Mouse (Mus musculus): Measurements from ENCODE around the gene Dusp1. TPM values are rescaled to one million over a fixed set of nuclear protein-coding genes. Genes with fewer than 3 reads are reported as not detected.

The Dusp1 gene
- polyA plus RNA-seq, 1 experiment from 2014 or later: 21.7 TPM

DNA sequence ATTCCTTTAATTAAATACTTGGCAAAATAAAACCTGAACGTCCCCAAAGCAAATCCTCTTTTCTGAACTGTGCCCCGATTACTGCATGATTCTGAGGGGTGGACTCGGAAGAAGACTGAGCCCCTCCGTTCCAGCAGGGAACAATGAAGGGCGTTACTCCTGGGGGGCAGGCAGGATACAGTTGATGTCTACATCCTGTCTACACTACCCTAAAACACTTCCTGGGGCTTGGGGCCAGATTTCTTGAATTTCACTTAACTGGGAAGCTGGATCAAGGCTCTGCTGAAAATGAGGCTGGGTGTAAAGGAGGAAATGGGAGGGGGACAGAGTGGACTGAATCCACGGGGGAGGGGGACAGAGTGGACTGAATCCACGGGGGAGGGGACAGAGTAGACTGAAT lies 14.2 kb downstream of the Dusp1 start:
- peaks cover 14% of the 10 kb centered on the region; the same call in 1 of the 2 replicates for H3K27me3 ChIP-seq (ENCODE audit: low read depth, poor library complexity, severe bottlenecking)
- 40% methylated on average over 7 of the region's 7 CpGs for WGBS
- H3K4me3 ChIP-seq: no peak overlapping the region
- H3K4me1 ChIP-seq: peaks cover 10% of the 10 kb centered on the region; the same call in 1 of the 2 replicates
- H3K36me3 ChIP-seq: no peaks in the 10 kb centered on the region
- no peak for DNase-seq (ENCODE audit: low spot score)
- H3K9me3 ChIP-seq (replicated peaks): no peaks in the 10 kb centered on the region
- H3K27ac ChIP-seq (replicated peaks): no peak overlapping the region

DNA sequence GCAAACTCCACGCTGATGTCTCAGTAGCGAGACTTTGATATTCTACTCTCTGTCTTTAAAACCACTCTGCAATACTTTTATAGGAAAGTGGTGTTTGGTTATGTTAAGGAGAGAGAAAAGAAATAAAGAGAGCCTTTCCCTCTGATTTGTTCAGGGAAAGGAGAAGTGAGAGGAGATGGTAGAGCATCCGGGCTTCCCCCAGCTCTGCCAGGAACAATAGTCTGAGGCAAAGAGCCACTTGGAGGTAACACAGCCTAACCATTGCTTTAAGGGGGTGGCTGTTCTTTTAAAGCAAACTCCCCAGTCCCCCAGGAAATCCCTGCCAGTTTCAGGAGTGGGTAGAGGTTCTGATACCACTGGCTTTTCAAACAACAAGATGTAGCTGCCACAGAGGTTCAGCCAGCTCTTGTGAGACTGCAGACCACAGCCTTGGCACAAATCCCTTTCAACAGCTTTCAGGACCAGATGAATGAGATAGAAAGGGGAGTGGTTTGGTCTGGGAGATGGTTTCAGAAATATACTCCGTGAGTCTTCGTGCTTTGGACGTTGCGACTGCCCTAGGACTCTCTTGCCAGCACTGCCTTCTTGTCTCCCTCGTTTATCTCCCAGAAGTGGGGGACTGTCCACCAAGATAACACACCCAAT lies 17.5 kb downstream of the Dusp1 start:
- Histone ChIP-seq H3K4me3 (no peak overlapping the region), H3K27ac (replicated peaks) (no peak overlapping the region), H3K9me3 (replicated peaks) (no peaks in the 10 kb centered on the region), H3K36me3 (no peaks in the 10 kb centered on the region), H3K27me3 (ENCODE audit: low read depth, poor library complexity, severe bottlenecking) (peaks cover 10% of the 10 kb centered on the region; the same call in 1 of the 2 replicates), H3K4me1 (peaks cover 9% of the 10 kb centered on the region; the same call in 1 of the 2 replicates)
- DNase-seq (ENCODE audit: low spot score): no peak
- WGBS: 87% methylated on average over 8 of the region's 8 CpGs

DNA sequence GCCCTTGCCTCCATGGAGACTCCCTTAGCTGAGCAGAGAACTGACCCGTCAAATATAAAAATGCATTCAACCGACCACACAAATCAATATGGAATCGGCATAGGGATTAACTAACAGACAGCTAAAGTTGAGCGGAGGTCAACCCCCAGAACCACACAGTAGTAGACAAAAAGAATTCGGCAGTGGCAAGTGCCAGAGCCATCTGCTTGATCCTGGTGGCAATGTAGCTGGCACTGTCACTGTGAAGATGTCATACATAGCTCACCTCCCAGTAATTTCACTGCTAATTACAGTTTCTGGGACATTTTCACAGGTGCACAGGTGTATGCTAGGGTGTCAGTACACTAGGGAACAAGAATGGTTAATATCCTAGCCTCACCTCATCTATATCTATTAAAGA lies 21.8 kb downstream of the Dusp1 start:
- no peak overlapping the region for H3K4me3 ChIP-seq
- WGBS: 84% methylated on average over 5 of the region's 5 CpGs
- no peak overlapping the region for H3K27ac ChIP-seq (replicated peaks)
- H3K4me1 ChIP-seq: no peaks in the 10 kb centered on the region
- H3K9me3 ChIP-seq (replicated peaks): no peaks in the 10 kb centered on the region
- H3K27me3 ChIP-seq (ENCODE audit: low read depth, poor library complexity, severe bottlenecking): no peaks in the 10 kb centered on the region
- DNase-seq (ENCODE audit: low spot score): no peak
- H3K36me3 ChIP-seq: no peaks in the 10 kb centered on the region

DNA sequence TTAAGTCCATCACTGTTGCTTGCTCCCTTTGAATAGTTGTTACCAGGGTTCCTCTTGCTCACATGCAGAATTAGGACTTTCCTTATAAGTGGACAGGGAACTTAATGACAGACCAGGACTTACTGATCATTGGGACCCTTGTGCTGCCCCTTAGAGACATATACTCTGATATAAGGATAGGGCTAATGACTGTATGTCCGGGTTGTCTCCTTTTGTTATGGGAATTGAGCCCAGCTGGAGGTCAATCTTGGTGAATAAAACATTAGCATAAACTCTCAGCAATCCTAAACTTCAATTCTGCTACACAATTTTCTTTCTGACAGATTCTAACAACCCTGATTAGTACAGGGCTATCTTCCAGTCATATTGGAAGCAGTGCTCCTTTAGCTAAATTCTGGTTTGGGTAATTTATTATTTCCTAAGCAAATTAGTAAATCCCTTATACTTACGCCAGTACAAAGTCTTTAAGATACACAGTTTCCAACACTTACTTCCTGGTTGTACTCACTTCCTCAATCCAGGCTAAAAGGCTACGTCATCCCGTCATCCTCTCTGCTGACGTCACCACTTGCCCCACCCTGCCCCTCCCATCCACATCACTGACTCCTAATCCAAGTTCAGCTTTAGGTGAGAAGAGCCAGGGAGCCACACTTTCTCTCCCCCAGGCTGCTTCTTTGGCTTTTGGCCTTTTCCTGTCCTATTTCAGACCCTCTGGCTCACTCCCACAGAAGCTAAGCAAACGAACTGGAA lies 24.0 kb downstream of the Dusp1 start:
- no peak overlapping the region for H3K27ac ChIP-seq (replicated peaks)
- no peaks in the 10 kb centered on the region for H3K27me3 ChIP-seq (ENCODE audit: low read depth, poor library complexity, severe bottlenecking)
- no peak overlapping the region for H3K4me3 ChIP-seq
- no peaks in the 10 kb centered on the region for H3K4me1 ChIP-seq
- no peaks in the 10 kb centered on the region for H3K9me3 ChIP-seq (replicated peaks)
- no peak for DNase-seq (ENCODE audit: low spot score)
- WGBS: 46% methylated on average over 6 of the region's 6 CpGs
- H3K36me3 ChIP-seq: no peaks in the 10 kb centered on the region

DNA sequence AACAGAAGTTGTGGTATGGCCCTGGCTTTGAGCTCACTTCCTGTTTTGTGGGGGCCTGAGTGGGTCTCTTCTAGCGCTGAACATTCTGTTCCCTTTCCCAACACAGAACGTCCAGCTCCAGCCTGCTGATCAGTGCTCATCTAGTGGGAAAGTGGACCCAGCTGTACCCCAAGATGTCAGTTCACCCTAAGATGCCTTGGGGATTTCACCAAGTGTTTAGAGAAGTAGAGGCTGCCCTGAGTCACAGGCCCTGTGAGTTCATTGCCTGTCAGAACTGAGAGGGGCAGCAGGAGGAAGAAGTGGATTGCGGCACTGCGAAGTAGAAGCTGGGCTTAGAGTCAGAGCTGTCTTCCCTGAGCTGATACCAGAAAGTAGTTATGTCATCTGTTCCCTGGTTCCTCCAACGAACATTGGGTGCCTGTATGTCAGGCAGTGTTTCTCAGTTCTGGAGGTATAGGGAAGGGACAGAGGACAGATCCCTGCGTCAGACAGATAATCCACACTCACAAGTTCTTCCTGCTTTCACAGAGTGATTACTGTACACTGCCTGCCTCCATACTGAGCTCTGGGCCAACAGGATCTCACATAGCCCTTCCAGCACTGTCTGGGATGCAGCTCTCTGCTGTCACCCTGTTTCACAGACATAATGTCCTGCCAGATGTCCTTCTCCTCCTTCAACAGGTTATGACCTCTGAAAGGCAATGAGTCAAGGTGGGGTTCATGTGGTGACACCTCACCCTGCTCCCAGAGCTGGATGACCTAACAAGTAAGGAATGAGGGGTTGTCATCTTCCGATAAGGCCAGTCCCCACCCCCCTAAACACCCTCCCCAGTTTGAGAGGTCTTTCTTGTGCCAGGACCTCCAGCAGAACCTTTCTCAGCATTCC lies 26.4 kb downstream of the Dusp1 start:
- Histone ChIP-seq H3K4me3 (no peak overlapping the region), H3K4me1 (0 out of 2 replicates have a peak, but pooled peaks cover 2% of the 10 kb centered on the region), H3K36me3 (no peaks in the 10 kb centered on the region), H3K27ac (replicated peaks) (no peak overlapping the region), H3K27me3 (ENCODE audit: low read depth, poor library complexity, severe bottlenecking) (no peaks in the 10 kb centered on the region), H3K9me3 (replicated peaks) (no peaks in the 10 kb centered on the region)
- WGBS: 85% methylated on average over 7 of the region's 7 CpGs
- no peak for DNase-seq (ENCODE audit: low spot score)

DNA sequence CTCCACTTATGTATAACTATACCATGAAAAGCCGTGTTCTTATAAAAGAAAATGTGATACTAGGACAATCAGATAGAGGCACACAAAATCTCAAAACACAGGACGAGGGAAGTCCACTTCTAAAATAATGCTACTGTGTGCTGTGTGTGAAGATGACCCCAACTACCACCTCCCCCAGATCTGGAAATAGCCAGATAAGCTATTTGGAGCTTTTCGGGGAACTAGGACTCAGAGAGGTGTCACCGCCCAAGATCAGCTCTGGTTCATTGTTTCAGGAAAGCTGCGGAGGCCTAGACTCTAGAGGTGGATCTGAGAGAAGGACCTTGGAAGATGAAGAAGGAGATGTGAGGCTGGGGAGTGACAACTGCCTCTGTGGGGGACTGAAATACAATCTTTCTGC lies 27.2 kb downstream of the Dusp1 start:
- WGBS: 86% methylated on average over 5 of the region's 5 CpGs
- H3K27ac ChIP-seq (replicated peaks): no peak overlapping the region
- DNase-seq (ENCODE audit: low spot score): no peak
- no peak overlapping the region for H3K4me3 ChIP-seq
- H3K27me3 ChIP-seq (ENCODE audit: low read depth, poor library complexity, severe bottlenecking): no peaks in the 10 kb centered on the region
- H3K36me3 ChIP-seq: no peaks in the 10 kb centered on the region
- 0 out of 2 replicates have a peak, but pooled peaks cover 3% of the 10 kb centered on the region for H3K4me1 ChIP-seq
- no peaks in the 10 kb centered on the region for H3K9me3 ChIP-seq (replicated peaks)

DNA sequence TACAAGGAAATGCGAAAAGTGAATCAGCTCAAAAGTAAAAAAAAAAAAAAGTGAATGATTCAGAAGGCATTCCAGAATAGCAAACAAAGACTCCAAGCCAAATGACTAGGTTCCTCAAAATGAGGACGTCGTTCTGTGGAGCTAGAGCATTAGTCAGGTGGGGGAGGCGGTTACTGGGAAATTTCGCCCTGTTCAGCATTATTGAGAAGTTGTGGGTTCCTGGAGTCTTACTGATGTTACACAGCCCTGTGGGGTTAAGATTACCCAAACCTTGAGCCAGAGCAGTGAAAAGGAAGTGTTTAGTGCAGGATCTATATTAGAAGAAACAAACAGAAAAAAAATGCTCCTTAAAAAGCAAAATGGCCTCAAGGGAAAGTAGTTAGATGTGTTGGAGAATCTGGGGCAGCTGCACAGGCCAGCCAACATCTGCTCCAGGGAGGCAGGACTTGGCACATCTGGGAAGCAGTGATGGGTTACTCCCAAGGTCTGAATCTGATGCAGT lies 28.0 kb downstream of the Dusp1 start:
- DNase-seq (ENCODE audit: low spot score): no peak
- H3K9me3 ChIP-seq (replicated peaks): no peaks in the 10 kb centered on the region
- H3K27ac ChIP-seq (replicated peaks): no peak overlapping the region
- no peak overlapping the region for H3K4me3 ChIP-seq
- 0 out of 2 replicates have a peak, but pooled peaks cover 3% of the 10 kb centered on the region for H3K4me1 ChIP-seq
- H3K27me3 ChIP-seq (ENCODE audit: low read depth, poor library complexity, severe bottlenecking): no peaks in the 10 kb centered on the region
- no peaks in the 10 kb centered on the region for H3K36me3 ChIP-seq
- WGBS: 83% methylated on average over 5 of the region's 5 CpGs

DNA sequence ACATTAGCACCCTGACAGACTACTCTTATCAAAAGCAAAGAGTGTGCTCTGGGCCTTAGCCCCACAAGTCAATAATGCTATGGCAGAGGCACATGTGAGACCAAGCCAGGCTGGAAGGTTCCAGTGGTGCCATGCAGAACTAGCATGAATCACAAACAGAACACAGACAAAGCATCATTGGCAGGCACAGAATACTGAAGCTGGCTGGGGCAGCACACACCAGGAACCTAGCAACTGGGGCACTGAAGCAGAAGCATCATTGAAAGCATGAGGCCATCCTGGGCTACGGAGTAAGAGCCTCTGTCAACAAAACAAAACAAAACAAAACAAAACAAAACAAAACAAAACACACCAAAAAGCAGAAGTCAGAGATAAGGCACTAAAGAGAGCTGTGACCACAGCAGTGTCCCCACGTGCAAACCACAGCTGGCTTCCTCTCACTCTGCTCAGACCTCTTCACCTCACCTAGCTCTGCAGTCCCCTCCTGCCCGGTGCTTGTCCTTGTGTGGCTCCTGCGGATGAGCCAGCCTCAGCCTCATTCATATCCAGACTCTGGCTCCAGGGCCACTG lies 29.4 kb downstream of the Dusp1 start:
- Histone ChIP-seq H3K4me3 (no peak overlapping the region), H3K9me3 (replicated peaks) (no peaks in the 10 kb centered on the region), H3K27me3 (ENCODE audit: low read depth, poor library complexity, severe bottlenecking) (no peaks in the 10 kb centered on the region), H3K27ac (replicated peaks) (no peak overlapping the region), H3K36me3 (no peaks in the 10 kb centered on the region), H3K4me1 (0 out of 2 replicates have a peak, but pooled peaks cover 3% of the 10 kb centered on the region)
- 75% methylated on average over 4 of the region's 4 CpGs for WGBS
- DNase-seq (ENCODE audit: low spot score): no peak

DNA sequence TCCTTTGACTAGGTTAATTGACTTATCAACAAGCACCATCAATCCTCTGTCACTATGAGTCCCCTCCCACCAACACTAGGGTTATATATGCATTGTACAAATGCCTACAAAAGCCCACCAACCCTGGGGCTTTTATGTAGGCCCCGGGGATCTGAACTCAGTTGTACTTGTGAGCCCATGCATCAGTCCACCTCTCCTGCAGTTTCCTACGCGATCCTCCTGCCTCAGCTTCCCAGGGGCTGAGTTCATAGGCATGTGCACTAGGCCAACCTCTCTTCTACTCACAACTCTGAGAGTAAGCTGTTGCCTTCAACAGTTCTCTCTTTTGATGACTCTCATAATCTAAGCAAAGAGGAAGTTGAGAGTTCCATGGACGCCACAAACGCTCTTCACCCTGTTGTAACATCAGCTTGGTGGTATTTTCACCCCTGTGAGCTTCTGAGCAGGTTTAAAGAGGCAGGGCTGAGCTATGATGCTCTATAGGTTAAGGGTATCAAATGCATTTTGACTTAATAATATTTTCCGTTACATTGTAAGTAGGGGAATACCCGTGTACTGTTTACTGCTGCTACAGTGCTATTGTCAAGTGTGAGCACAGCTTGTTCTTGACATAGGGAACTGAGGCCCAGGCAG lies 30.4 kb downstream of the Dusp1 start:
- 92% methylated on average over 7 of the region's 7 CpGs for WGBS
- no peak for DNase-seq (ENCODE audit: low spot score)
- Histone ChIP-seq H3K27ac (replicated peaks) (no peak overlapping the region), H3K36me3 (no peaks in the 10 kb centered on the region), H3K4me1 (0 out of 2 replicates have a peak, but pooled peaks cover 3% of the 10 kb centered on the region), H3K27me3 (ENCODE audit: low read depth, poor library complexity, severe bottlenecking) (no peaks in the 10 kb centered on the region), H3K4me3 (no peak overlapping the region), H3K9me3 (replicated peaks) (no peaks in the 10 kb centered on the region)

DNA sequence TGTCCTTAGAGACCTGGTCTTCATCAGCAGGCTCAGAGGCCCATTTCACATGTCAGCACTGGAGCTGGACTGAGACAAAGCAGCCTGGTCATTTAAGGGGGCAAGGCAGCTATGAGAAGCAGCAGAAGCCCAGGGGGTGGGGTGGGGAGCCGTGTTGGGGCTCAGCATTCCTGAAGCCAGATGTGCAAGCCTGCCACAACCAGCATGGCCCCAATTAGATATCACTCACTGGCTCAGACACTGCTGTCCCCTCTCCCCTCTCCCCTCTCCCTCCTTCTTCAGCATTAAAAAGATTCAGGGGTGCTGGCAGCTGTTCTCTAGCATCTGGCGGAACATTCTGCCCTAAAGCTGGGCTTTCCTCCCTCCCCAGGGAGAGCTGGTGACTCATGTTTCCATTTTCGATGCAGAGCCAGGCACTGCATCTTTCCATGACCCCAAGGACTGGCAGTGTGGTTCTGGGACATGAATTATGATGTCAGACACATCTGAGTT lies 31.3 kb downstream of the Dusp1 start:
- 67% methylated on average over 3 of the region's 3 CpGs for WGBS
- Histone ChIP-seq H3K27ac (replicated peaks) (no peak overlapping the region), H3K36me3 (no peaks in the 10 kb centered on the region), H3K9me3 (replicated peaks) (no peaks in the 10 kb centered on the region), H3K4me3 (no peak overlapping the region), H3K27me3 (ENCODE audit: low read depth, poor library complexity, severe bottlenecking) (no peaks in the 10 kb centered on the region), H3K4me1 (0 out of 2 replicates have a peak, but pooled peaks cover 3% of the 10 kb centered on the region)
- no peak for DNase-seq (ENCODE audit: low spot score)

DNA sequence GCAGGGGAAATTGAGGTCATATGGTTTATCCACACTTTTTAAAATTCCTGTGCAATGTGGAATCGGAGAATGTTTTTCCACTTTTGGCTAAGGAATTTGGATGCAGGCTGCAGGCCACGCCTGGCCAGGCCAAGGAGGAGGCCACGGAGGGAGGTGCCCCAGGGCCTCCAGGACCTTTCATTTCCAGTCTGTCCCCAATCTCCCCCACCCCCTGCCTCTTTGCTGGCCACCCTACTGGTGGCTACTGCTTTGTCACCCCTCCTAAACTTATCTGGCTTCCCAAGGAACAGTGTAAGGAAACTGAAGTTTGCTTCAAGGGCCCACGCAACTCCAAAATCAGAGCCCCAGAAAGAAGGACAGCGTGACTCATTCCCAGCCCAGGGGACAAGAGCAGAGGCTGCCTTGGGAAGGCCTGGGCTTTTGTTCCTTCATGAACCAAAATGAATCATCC lies 32.1 kb downstream of the Dusp1 start:
- H3K4me3 ChIP-seq: no peak overlapping the region
- H3K9me3 ChIP-seq (replicated peaks): no peaks in the 10 kb centered on the region
- H3K36me3 ChIP-seq: no peaks in the 10 kb centered on the region

More for the DNA sequence above, 32.1 kb downstream of the Dusp1 start:
- no peak for DNase-seq (ENCODE audit: low spot score)
- Histone ChIP-seq H3K27ac (replicated peaks) (no peak overlapping the region), H3K4me1 (peaks cover 9% of the 10 kb centered on the region), H3K27me3 (ENCODE audit: low read depth, poor library complexity, severe bottlenecking) (no peaks in the 10 kb centered on the region)
- WGBS: 92% methylated on average over 5 of the region's 5 CpGs
